Mouse (Mus musculus) kidney, postnatal 0 days (tissue): ENCODE measurements around the gene Scarb1. TPM values are rescaled to one million over a fixed set of nuclear protein-coding genes. Genes with fewer than 3 reads are reported as not detected.

Experiments
- ATAC-seq: fragments of 200-750 bp; cut with Nextera tagmentation; replicated peaks from 2 replicates; pipeline ENCODE4 v1.8.0; 2017; ENCODE audit warnings: low read depth, moderate number of reproducible peaks, moderate TSS enrichment, moderate library complexity; ENCODE audit not compliant: low FRiP score
- DNase-seq: peaks from one replicate; pipeline ENCODE4 v3.0.0-alpha.2; 2016; ENCODE audit warnings: low spot score
- H3K27ac ChIP-seq: fragments of 300-500 bp; sonication (generic); 2 replicates; pipeline ENCODE4 v1.5.1; 2014; ENCODE audit warnings: mild to moderate bottlenecking
- H3K27me3 ChIP-seq: fragments of 300-500 bp; sonication (generic); 2 replicates; pipeline ENCODE4 v1.6.1; 2014; ENCODE audit warnings: low read length, mixed read lengths; ENCODE audit not compliant: insufficient read depth
- H3K36me3 ChIP-seq: fragments of 300-500 bp; sonication (generic); 2 replicates; pipeline ENCODE4 v1.6.1; 2014; ENCODE audit warnings: low read length, mixed read lengths; ENCODE audit not compliant: insufficient read depth
- H3K4me1 ChIP-seq: fragments of 300-500 bp; sonication (generic); replicated peaks from 2 replicates; pipeline ENCODE4 v1.6.1; 2014; ENCODE audit warnings: antibody characterized with exemption, low read length, mixed read lengths; ENCODE audit not compliant: insufficient read depth
- H3K4me2 ChIP-seq: fragments of 300-500 bp; sonication (generic); 2 replicates; pipeline ENCODE4 v1.6.1; 2014; ENCODE audit warnings: mild to moderate bottlenecking, low read length, moderate library complexity, mixed read lengths
- H3K4me3 ChIP-seq: fragments of 300-500 bp; sonication (generic); replicated peaks from 2 replicates; pipeline ENCODE4 v1.5.1; 2014; ENCODE audit warnings: low read depth, low read length
- H3K9ac ChIP-seq: fragments of 300-500 bp; sonication (generic); 2 replicates; pipeline ENCODE4 v1.6.1; 2014; ENCODE audit warnings: low read depth, low read length
- H3K9me3 ChIP-seq: fragments of 300-500 bp; sonication (generic); replicated peaks from 2 replicates; pipeline ENCODE4 v1.6.1; 2016; ENCODE audit warnings: low read length, inconsistent platforms, mixed read lengths
- CTCF ChIP-seq: IDR thresholded peaks from 2 replicates; pipeline ENCODE4 v1.5.1; 2016; ENCODE audit warnings: antibody characterized with exemption, low read depth, mild to moderate bottlenecking, moderate library complexity
- WGBS: fragments of 180-500 bp; shearing (Covaris S2); extraction: QIAGEN DNeasy Blood & Tissue Kit; methylation state at CpG from one replicate; pipeline ENCODE4 v1.1.7; 2014; 5-methylcytosine and 5-hydroxymethylcytosine counted together
- polyA plus RNA-seq: library from polyadenylated mRNA; unstranded; fragments of >200 nt; fragmentation: Nextera tagmentation; extraction: Ambion mirVana; gene quantifications from 2 replicates; pipeline ENCODE4 v1.2.1, GENCODE M21; 2015

The Scarb1 gene
- polyA plus RNA-seq, 1 experiment from 2014 or later: 49.0 TPM

GRCm38 (mm10) chr5:125337012-125337411 is 3.9 kb downstream of the Scarb1 start:
- WGBS: 45% methylated on average over 9 of the region's 9 CpGs
- H3K4me1 ChIP-seq: peaks cover 16% of the 10 kb centered on the region; the same call in 1 of the 2 replicates
- H3K4me3 ChIP-seq: no peak overlapping the region
- H3K27ac ChIP-seq: peak overlapping the region; percentile 56; the same call in 1 of the 2 replicates
- no peaks in the 10 kb centered on the region for H3K27me3 ChIP-seq
- DNase-seq (no peak), ATAC-seq (no peak)
- no peak for TF ChIP-seq CTCF
- H3K9ac ChIP-seq: no peak overlapping the region
- no peak overlapping the region for H3K4me2 ChIP-seq
- H3K36me3 ChIP-seq: no peaks in the 10 kb centered on the region
- H3K9me3 ChIP-seq: no peaks in the 10 kb centered on the region

- H3K27ac ChIP-seq: peak overlapping the region; percentile 10; the same call in 1 of the 2 replicates
- no peaks in the 10 kb centered on the region for H3K9me3 ChIP-seq
- no peak for ATAC-seq
- H3K36me3 ChIP-seq: no peaks in the 10 kb centered on the region
- no peak overlapping the region for H3K4me3 ChIP-seq
- no peak for TF ChIP-seq CTCF
- H3K4me1 ChIP-seq: peaks cover 14% of the 10 kb centered on the region
- H3K4me2 ChIP-seq: no peak overlapping the region
- H3K27me3 ChIP-seq: no peaks in the 10 kb centered on the region
- WGBS: 83% methylated on average over 6 of the region's 6 CpGs
- no peak for DNase-seq
- H3K9ac ChIP-seq: no peak overlapping the region
These were observed 7.9 kb downstream of the Scarb1 start for GRCm38 (mm10) chr5:125333009-125333408.

GRCm38 (mm10) chr5:125332333-125332732 is 8.6 kb downstream of the Scarb1 start:
- Histone ChIP-seq H3K9ac (no peak overlapping the region), H3K4me2 (no peak overlapping the region), H3K4me1 (peaks cover 14% of the 10 kb centered on the region), H3K27me3 (no peaks in the 10 kb centered on the region), H3K9me3 (no peaks in the 10 kb centered on the region), H3K36me3 (no peaks in the 10 kb centered on the region), H3K27ac (no peak overlapping the region), H3K4me3 (no peak overlapping the region)
- 90% methylated on average over 4 of the region's 4 CpGs for WGBS
- no peak for TF ChIP-seq CTCF
- DNase-seq: no peak
- ATAC-seq: no peak

- Histone ChIP-seq H3K4me1 (peaks cover 10% of the 10 kb centered on the region), H3K9ac (no peak overlapping the region), H3K27ac (no peak overlapping the region), H3K4me3 (no peak overlapping the region), H3K4me2 (no peak overlapping the region), H3K27me3 (no peaks in the 10 kb centered on the region), H3K36me3 (no peaks in the 10 kb centered on the region), H3K9me3 (no peaks in the 10 kb centered on the region)
- no peak for TF ChIP-seq CTCF
- no peak for ATAC-seq
- 32% methylated on average over 3 of the region's 3 CpGs for WGBS
- DNase-seq: no peak
These were observed 9.1 kb downstream of the Scarb1 start for GRCm38 (mm10) chr5:125331811-125332210.

- H3K9me3 ChIP-seq: no peaks in the 10 kb centered on the region
- H3K36me3 ChIP-seq: no peaks in the 10 kb centered on the region
- DNase-seq (peak; percentile 50), ATAC-seq (no peak)
- no peaks in the 10 kb centered on the region for H3K27me3 ChIP-seq
- H3K9ac ChIP-seq: peak overlapping the region; percentile 40; the same call in 1 of the 2 replicates
- no peak overlapping the region for H3K4me3 ChIP-seq
- peaks cover 6% of the 10 kb centered on the region for H3K4me1 ChIP-seq
- H3K27ac ChIP-seq: peak overlapping the region; percentile 47
- no peak for TF ChIP-seq CTCF
- no peak overlapping the region for H3K4me2 ChIP-seq
- WGBS: 20% methylated on average over 3 of the region's 3 CpGs
These were observed 9.8 kb downstream of the Scarb1 start for GRCm38 (mm10) chr5:125331094-125331493.

GRCm38 (mm10) chr5:125330656-125331055 is 10.2 kb downstream of the Scarb1 start:
- peaks cover 6% of the 10 kb centered on the region for H3K4me1 ChIP-seq
- no peaks in the 10 kb centered on the region for H3K36me3 ChIP-seq
- TF ChIP-seq CTCF: no peak
- no peak overlapping the region for H3K27ac ChIP-seq
- 37% methylated on average over 8 of the region's 8 CpGs for WGBS
- no peaks in the 10 kb centered on the region for H3K9me3 ChIP-seq
- H3K9ac ChIP-seq: no peak overlapping the region
- no peaks in the 10 kb centered on the region for H3K27me3 ChIP-seq
- H3K4me3 ChIP-seq: no peak overlapping the region
- DNase-seq (no peak), ATAC-seq (no peak)
- no peak overlapping the region for H3K4me2 ChIP-seq

- TF ChIP-seq CTCF: no peak
- no peak overlapping the region for H3K27ac ChIP-seq
- no peak for ATAC-seq
- H3K9ac ChIP-seq: no peak overlapping the region
- H3K4me2 ChIP-seq: no peak overlapping the region
- H3K27me3 ChIP-seq: no peaks in the 10 kb centered on the region
- H3K4me1 ChIP-seq: peaks cover 6% of the 10 kb centered on the region
- 81% methylated on average over 9 of the region's 9 CpGs for WGBS
- H3K9me3 ChIP-seq: no peaks in the 10 kb centered on the region
- H3K4me3 ChIP-seq: no peak overlapping the region
- H3K36me3 ChIP-seq: no peaks in the 10 kb centered on the region
- DNase-seq: no peak
These were observed 10.7 kb downstream of the Scarb1 start for GRCm38 (mm10) chr5:125330191-125330590.
